ENCODE assay signal across 43 mouse cellular contexts in the genomic region with DNA sequence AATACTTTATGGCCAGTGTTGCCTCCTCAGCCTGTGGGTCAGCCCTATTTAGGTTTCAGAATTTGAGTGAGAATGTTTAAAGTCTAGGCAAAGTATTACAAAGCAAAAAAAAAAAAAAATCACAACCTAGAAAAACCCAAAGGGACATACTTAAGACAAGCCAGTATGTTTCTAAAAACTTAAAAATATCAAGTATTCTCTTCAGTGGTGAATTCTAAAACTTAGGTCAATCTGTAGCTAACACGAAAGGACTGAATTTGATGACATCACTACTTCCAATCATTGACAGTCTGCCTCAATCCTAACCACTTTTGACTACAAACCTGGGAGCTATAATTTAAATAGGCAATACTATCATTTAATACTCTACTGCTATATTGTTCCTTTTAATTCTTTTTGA. TPM values are rescaled to one million over a fixed set of nuclear protein-coding genes. Genes with fewer than 3 reads are reported as not detected.
"Had no signal": no experiment of that assay in that cellular context is flagged by ENCODE, and none has a peak within 500 bp of the region (broad histone marks: within the 10 kb centered on the region; RNA-seq: fewer than 3 reads in every experiment).

No protein-coding gene starts in this region.

- H3K4me2 ChIP-seq: limb, embryonic 12.5 days; limb, embryonic 13.5 days; limb, embryonic 15.5 days; liver, embryonic 11.5 days; liver, embryonic 12.5 days; liver, embryonic 13.5 days; liver, embryonic 15.5 days; lung, embryonic 14.5 days; lung, embryonic 15.5 days; midbrain, embryonic 11.5 days; midbrain, embryonic 12.5 days; midbrain, embryonic 13.5 days; midbrain, embryonic 15.5 days had no signal

- H3K4me3 ChIP-seq: limb, embryonic 10.5 days; limb, embryonic 12.5 days; limb, embryonic 13.5 days; limb, embryonic 15.5 days; liver, embryonic 12.5 days; liver, embryonic 13.5 days; liver, embryonic 15.5 days; lung, embryonic 15.5 days; megakaryocyte, embryonic 14.5 days; midbrain, embryonic 10.5 days; midbrain, embryonic 12.5 days; midbrain, embryonic 13.5 days; midbrain, embryonic 15.5 days; myocyte had no signal

- H3K27ac ChIP-seq: limb, embryonic 10.5 days; limb, embryonic 12.5 days; limb, embryonic 13.5 days; limb, embryonic 15.5 days; liver, embryonic 12.5 days; liver, embryonic 13.5 days; liver, embryonic 14.5 days; liver, embryonic 15.5 days; lung, embryonic 15.5 days; macrophage; midbrain, embryonic 10.5 days; midbrain, embryonic 12.5 days; midbrain, embryonic 13.5 days; midbrain, embryonic 15.5 days had no signal

- H3K9ac ChIP-seq: limb, embryonic 12.5 days; limb, embryonic 13.5 days; limb, embryonic 15.5 days; liver, embryonic 12.5 days; liver, embryonic 13.5 days; liver, embryonic 14.5 days; liver, embryonic 15.5 days; liver, postnatal 0 days; lung, embryonic 14.5 days; lung, embryonic 15.5 days; midbrain, embryonic 12.5 days; midbrain, embryonic 13.5 days; midbrain, embryonic 15.5 days had no signal

- H3K4me1 ChIP-seq: midbrain, embryonic 15.5 days had no signal

- DNase-seq: left cerebral cortex, postnatal 4 days; liver; liver, embryonic 13.5 days; liver, postnatal 0 days; lung, adult 18-20 months; lung, adult 2 months; lung, embryonic 14.5 days; lung, postnatal 10 days; lung, postnatal 14 days; lung, postnatal 36 days; lung, postnatal 4 days; midbrain, embryonic 14.5 days had no signal

- H3K27me3 ChIP-seq: limb, embryonic 12.5 days; limb, embryonic 13.5 days; limb, embryonic 15.5 days; lung, embryonic 15.5 days; midbrain, embryonic 12.5 days; midbrain, embryonic 13.5 days; midbrain, embryonic 15.5 days had no signal

- H3K9me3 ChIP-seq: limb, embryonic 10.5 days; limb, embryonic 12.5 days; limb, embryonic 13.5 days; limb, embryonic 15.5 days; liver, embryonic 12.5 days; liver, embryonic 13.5 days; liver, embryonic 15.5 days; lung, embryonic 15.5 days; megakaryocyte, embryonic 14.5 days; midbrain, embryonic 10.5 days; midbrain, embryonic 12.5 days; midbrain, embryonic 13.5 days; midbrain, embryonic 15.5 days had no signal

RNA-seq across cellular contexts. Expression of gene Fgf18, which starts 5.8 kb away (rescaled TPM):
- total RNA-seq: liver, adult 2 months; megakaryocyte progenitor cell, adult 5-6 weeks; megakaryocyte, adult 5-6 weeks; megakaryocyte-erythroid progenitor cell, adult 5-6 weeks; monocyte, adult 5-6 weeks had no signal
- polyA plus RNA-seq: liver, adult 2 months; macrophage had no signal

RNA-seq across cellular contexts. Expression of gene Tlx3, which starts 50.4 kb away (rescaled TPM):
- total RNA-seq: left cerebral cortex, adult 8-10 months; left cerebral cortex, postnatal 10 days; left cerebral cortex, postnatal 14 days; left cerebral cortex, postnatal 25 days; left cerebral cortex, postnatal 36 days; left cerebral cortex, postnatal 4 days; liver, adult 2 months; megakaryocyte progenitor cell, adult 5-6 weeks; megakaryocyte, adult 5-6 weeks; megakaryocyte-erythroid progenitor cell, adult 5-6 weeks; monocyte, adult 5-6 weeks had no signal
- polyA plus RNA-seq: limb, embryonic 10.5 days; limb, embryonic 11.5 days; limb, embryonic 13.5 days; limb, embryonic 15.5 days; liver, adult 2 months; liver, embryonic 11.5 days; liver, embryonic 12.5 days; liver, embryonic 13.5 days; liver, embryonic 14.5 days; liver, embryonic 15.5 days; liver, embryonic 16.5 days; liver, postnatal 0 days; lung, adult 2 months; lung, embryonic 14.5 days; lung, embryonic 16.5 days; lung, postnatal 0 days; macrophage; myocyte had no signal
